Comparison of ENCODE assay signal across 8 mouse cellular contexts in genomic region chr14:47275417-47275816, GRCm38 (mm10). TPM values are rescaled to one million over a fixed set of nuclear protein-coding genes. Genes with fewer than 3 reads are reported as not detected.
DNase-seq lines count a peak whose midpoint lies in the region; ATAC-seq and TF ChIP-seq lines count a peak whose summit lies in the region.

No protein-coding gene starts in this region.

- H3K36me3 ChIP-seq in heart, embryonic 16.5 days (ENCODE audit: control insufficient read depth, insufficient read depth), result peaks cover 8% of the 10 kb centered on the region; the same call in 1 of the 2 replicates
- H3K36me3 ChIP-seq in hindbrain, embryonic 15.5 days, result peaks cover 11% of the 10 kb centered on the region
- H3K36me3 ChIP-seq in midbrain, embryonic 15.5 days (replicated peaks), result peaks cover 3% of the 10 kb centered on the region; the same call in 1 of the 2 replicates

- peak overlapping the region; percentile 96 for H3K4me3 ChIP-seq in heart, embryonic 16.5 days (ENCODE audit: low read length)
- H3K4me3 ChIP-seq in bone marrow macrophage, adult 2 months (ENCODE audit: insufficient read depth, low read length), result peak overlapping the region; percentile 87
- peak overlapping the region; percentile 71 for H3K4me3 ChIP-seq in hindbrain, embryonic 15.5 days
- H3K4me3 ChIP-seq in midbrain, embryonic 15.5 days, result peak overlapping the region; percentile 100

- DNase-seq in heart, postnatal 4 days, result no peak
- DNase-seq in right cerebral cortex, postnatal 36 days (ENCODE audit: low spot score in 2 of 2), result no peak
- DNase-seq in kidney, adult 18-20 months, result no peak
- DNase-seq in lung, adult 18-20 months, result no peak

- TF ChIP-seq POLR2A in bone marrow macrophage, adult 2 months (IDR thresholded peaks at IDR 0.05; ENCODE audit: borderline replicate concordance, low read depth, low read length), result no peak

- 24% methylated on average over 3 of the region's 3 CpGs for WGBS in heart, embryonic 16.5 days
- WGBS in hindbrain, embryonic 15.5 days, result 29% methylated on average over 3 of the region's 3 CpGs
- WGBS in midbrain, embryonic 15.5 days, result 14% methylated on average over 3 of the region's 3 CpGs

- H3K9me3 ChIP-seq in heart, embryonic 16.5 days (replicated peaks; ENCODE audit: control insufficient read depth, low read length), result no peaks in the 10 kb centered on the region
- no peaks in the 10 kb centered on the region for H3K9me3 ChIP-seq in hindbrain, embryonic 15.5 days
- no peaks in the 10 kb centered on the region for H3K9me3 ChIP-seq in midbrain, embryonic 15.5 days

- peak overlapping the region; percentile 96 for H3K9ac ChIP-seq in heart, embryonic 16.5 days (ENCODE audit: low read length)
- no peak overlapping the region for H3K9ac ChIP-seq in hindbrain, embryonic 15.5 days
- H3K9ac ChIP-seq in midbrain, embryonic 15.5 days, result no peak overlapping the region; the same call in 1 of the 2 replicates

- peaks cover 11% of the 10 kb centered on the region for H3K4me1 ChIP-seq in heart, embryonic 16.5 days (ENCODE audit: control insufficient read depth, insufficient read depth, low read length)
- 0 out of 2 replicates have a peak, but pooled peaks cover 2% of the 10 kb centered on the region for H3K4me1 ChIP-seq in bone marrow macrophage, adult 2 months (ENCODE audit: control insufficient read depth, insufficient read depth, low read length)
- peaks cover 25% of the 10 kb centered on the region for H3K4me1 ChIP-seq in hindbrain, embryonic 15.5 days (replicated peaks)
- peaks cover 22% of the 10 kb centered on the region for H3K4me1 ChIP-seq in midbrain, embryonic 15.5 days

- H3K4me2 ChIP-seq in heart, embryonic 16.5 days (ENCODE audit: low read depth, low read length), result peak overlapping the region; percentile 77
- H3K4me2 ChIP-seq in hindbrain, embryonic 15.5 days, result peak overlapping the region; percentile 76
- H3K4me2 ChIP-seq in midbrain, embryonic 15.5 days, result peak overlapping the region; percentile 53

- no peak overlapping the region for H3K27ac ChIP-seq in heart, embryonic 16.5 days (ENCODE audit: low read length)
- no peak overlapping the region for H3K27ac ChIP-seq in bone marrow macrophage, adult 2 months (ENCODE audit: insufficient read depth, low read depth, low read length)
- no peak overlapping the region for H3K27ac ChIP-seq in hindbrain, embryonic 15.5 days (replicated peaks)
- no peak overlapping the region for H3K27ac ChIP-seq in midbrain, embryonic 15.5 days

- no peaks in the 10 kb centered on the region for H3K27me3 ChIP-seq in heart, embryonic 16.5 days (ENCODE audit: control insufficient read depth, insufficient read depth, low read length)
- H3K27me3 ChIP-seq in hindbrain, embryonic 15.5 days, result no peaks in the 10 kb centered on the region
- H3K27me3 ChIP-seq in midbrain, embryonic 15.5 days (replicated peaks), result no peaks in the 10 kb centered on the region

- ATAC-seq in heart, embryonic 16.5 days (replicated peaks; ENCODE audit: extremely low read depth, insufficient read depth, low FRiP score), result no peak
- no peak; the same call in 1 of the 2 replicates for ATAC-seq in hindbrain, embryonic 15.5 days (ENCODE audit: low FRiP score, low read depth)
- no peak for ATAC-seq in midbrain, embryonic 15.5 days (replicated peaks)

- TF ChIP-seq CTCF in bone marrow macrophage, adult 2 months (IDR thresholded peaks at IDR 0.05; ENCODE audit: low read depth, low read length), result no peak

RNA-seq across cellular contexts. Expression of gene Wdhd1, which starts 1.2 kb away (rescaled TPM):
- 14.0 and 14.6 TPM in 2 replicates for polyA plus RNA-seq in heart, embryonic 16.5 days (2015; fragmentation: Nextera tagmentation; extraction: Ambion mirVana)
- total RNA-seq in heart, postnatal 4 days (2021), result 10 to 100 TPM; 11.4 to 13.1 TPM
- polyA plus RNA-seq in bone marrow macrophage, adult 2 months (2012; ENCODE audit: insufficient read depth, insufficient read length, missing spikeins), result 11.6 and 16.7 TPM in 2 replicates
- polyA plus RNA-seq in hindbrain, embryonic 15.5 days (2015; fragmentation: Nextera tagmentation; extraction: Ambion mirVana), result 13.4 and 15.6 TPM in 2 replicates
- 17.3 and 18.1 TPM in 2 replicates for polyA plus RNA-seq in midbrain, embryonic 15.5 days (2015; fragmentation: Nextera tagmentation; extraction: Ambion mirVana)

RNA-seq across cellular contexts. Expression of gene Socs4, which starts 1.3 kb away (rescaled TPM):
- 2.0 and 2.4 TPM in 2 replicates for polyA plus RNA-seq in heart, embryonic 16.5 days (2015; fragmentation: Nextera tagmentation; extraction: Ambion mirVana)
- total RNA-seq in heart, postnatal 4 days (2021), result 10 to 100 TPM; 17.6 to 18.2 TPM
- 21.9 and 22.6 TPM in 2 replicates for polyA plus RNA-seq in bone marrow macrophage, adult 2 months (2012; ENCODE audit: insufficient read depth, insufficient read length, missing spikeins)
- 2.3 and 2.4 TPM in 2 replicates for polyA plus RNA-seq in hindbrain, embryonic 15.5 days (2015; fragmentation: Nextera tagmentation; extraction: Ambion mirVana)
- 2.0 and 2.4 TPM in 2 replicates for polyA plus RNA-seq in midbrain, embryonic 15.5 days (2015; fragmentation: Nextera tagmentation; extraction: Ambion mirVana)

RNA-seq across cellular contexts. Expression of gene Mapk1ip1l, which starts 22.6 kb away (rescaled TPM):
- 40.7 and 41.6 TPM in 2 replicates for polyA plus RNA-seq in heart, embryonic 16.5 days (2015; fragmentation: Nextera tagmentation; extraction: Ambion mirVana)
- 10 to 100 TPM; 68.9 to 73.5 TPM for total RNA-seq in heart, postnatal 4 days (2021)
- 58.0 and 60.7 TPM in 2 replicates for polyA plus RNA-seq in bone marrow macrophage, adult 2 months (2012; ENCODE audit: insufficient read depth, insufficient read length, missing spikeins)
- 43.2 and 47.6 TPM in 2 replicates for polyA plus RNA-seq in hindbrain, embryonic 15.5 days (2015; fragmentation: Nextera tagmentation; extraction: Ambion mirVana)
- 47.5 and 49.3 TPM in 2 replicates for polyA plus RNA-seq in midbrain, embryonic 15.5 days (2015; fragmentation: Nextera tagmentation; extraction: Ambion mirVana)
